Mouse (Mus musculus) inflammation-experienced regulatory T-cells, adult 6 months (primary cell): ENCODE results near the gene Gpr88. TPM values are rescaled to one million over a fixed set of nuclear protein-coding genes. Genes with fewer than 3 reads are reported as not detected.

Experiments used
- ATAC-seq: one replicate; pipeline ENCODE4 v1.8.0; 2017
- polyA plus RNA-seq, 3 experiments: library from polyadenylated mRNA; unstranded; fragments of 100-300 nt; shearing (Covaris generic); gene quantifications; one replicate each; pipeline ENCODE4 v1.2.1; 2017

Gene Gpr88
- polyA plus RNA-seq, result not detected

DNA sequence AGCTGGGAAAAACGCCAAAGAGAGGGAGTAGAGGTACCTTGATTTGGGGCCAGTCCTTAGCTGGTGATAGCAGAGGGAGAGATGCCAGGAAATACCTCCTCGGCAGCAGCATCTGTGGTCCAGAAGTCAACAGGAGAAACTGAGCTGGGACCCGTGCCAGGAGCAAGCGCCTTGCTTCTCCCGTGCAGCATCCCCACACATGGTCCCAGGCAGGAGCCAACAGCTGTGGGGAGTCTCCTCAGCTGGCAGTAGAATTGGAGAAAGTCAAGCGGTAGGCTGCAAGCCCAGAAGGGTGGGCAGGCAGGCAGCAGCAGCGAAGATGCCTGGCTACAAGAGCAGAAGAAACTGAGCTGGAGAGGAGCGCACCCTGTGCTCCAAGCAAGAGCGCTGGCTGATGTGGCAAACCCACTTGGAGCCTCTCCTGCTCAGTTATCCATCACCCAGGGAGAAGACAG lies at the start of gene Gpr88:
Gene Gpr88, minus strand, starts transcription at position 427 of the 455 bp plus-strand sequence.
- ATAC-seq, result no peak

GRCm38 (mm10) chr3:116302581-116302980 lies 49.3 kb upstream of the Gpr88 start:
- no peak for ATAC-seq

DNA sequence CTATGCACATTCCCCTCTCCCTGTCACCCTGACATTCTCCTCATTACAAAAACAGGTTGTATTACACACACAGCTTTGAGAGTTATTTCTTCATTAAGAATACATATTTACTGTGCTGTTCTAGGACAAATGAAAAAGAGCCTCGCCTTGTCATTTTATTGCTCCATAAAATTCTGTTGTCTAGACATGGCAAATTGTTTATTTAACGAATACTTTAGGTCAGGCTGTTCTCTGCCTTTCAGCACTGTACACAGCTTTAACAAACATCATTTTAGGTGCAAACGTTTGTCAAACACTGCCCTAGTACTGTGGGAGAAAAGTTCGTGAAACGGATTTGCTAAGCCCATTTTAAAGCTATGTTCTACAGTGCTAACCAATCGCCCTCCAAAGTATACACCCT lies 48.5 kb upstream of the Gpr88 start:
- no peak for ATAC-seq

DNA sequence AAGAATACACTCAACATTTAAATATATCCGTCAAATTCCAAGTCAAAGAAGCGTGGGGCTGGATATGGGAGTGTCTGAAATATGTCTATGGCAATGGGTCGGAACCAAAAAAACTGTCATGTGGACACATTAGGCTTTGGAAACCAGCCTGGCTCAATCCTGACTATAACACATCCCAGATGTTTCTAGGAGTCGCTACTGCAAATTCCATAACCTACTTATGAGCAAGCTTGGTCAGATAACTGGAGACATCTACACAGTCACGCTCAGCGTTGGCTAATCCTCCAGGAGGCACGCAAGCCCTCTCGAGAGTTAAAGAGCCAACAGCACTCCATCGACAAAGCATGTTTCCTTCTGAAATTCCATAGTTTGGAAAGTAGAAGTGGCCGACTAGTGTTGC lies 45.4 kb upstream of the Gpr88 start:
- no peak for ATAC-seq

GRCm38 (mm10) chr3:116298003-116298402 lies 44.7 kb upstream of the Gpr88 start:
- no peak for ATAC-seq

DNA sequence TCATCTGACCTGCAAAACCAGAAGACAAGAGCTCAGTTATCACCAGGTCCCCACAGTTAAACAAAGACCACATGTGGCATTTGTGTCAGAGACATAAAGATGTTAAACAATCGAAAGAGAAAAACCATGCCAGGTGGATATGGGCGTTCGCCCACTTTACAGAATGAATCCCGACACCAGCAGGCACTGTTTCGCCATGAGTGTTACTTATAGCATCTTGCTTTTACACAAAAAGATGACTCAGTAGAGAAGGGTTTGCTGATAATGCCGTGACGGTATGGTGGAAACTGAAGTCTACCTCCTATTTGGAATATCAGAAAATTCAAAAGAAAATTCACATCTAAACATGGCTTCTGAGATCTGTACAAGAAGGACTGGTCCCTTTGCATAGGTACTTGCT lies 43.9 kb upstream of the Gpr88 start:
- ATAC-seq, result no peak

- ATAC-seq, result no peak
Observed at GRCm38 (mm10) chr3:116290041-116290815, 36.9 kb upstream of the Gpr88 start.

DNA sequence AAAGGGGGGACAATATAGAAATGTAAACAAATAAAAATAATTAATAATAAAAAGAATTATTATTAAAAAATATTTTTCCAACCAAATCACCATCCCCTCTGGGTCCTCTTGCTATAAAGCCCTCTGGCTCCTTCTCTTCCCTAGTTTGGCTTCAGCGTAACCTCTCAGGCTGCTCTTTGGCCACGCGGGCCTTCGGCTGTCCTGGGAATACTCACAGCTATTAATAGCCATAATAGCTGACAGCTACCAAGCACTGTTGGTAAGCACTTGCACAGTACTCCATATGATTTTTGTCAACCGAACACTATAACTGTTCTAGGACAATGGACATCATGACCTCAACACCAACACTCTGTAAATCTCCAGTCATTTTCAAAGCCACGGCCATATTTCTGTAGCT lies 35.5 kb upstream of the Gpr88 start:
- ATAC-seq, result no peak

GRCm38 (mm10) chr3:116284735-116285134 lies 31.4 kb upstream of the Gpr88 start:
- ATAC-seq, result no peak

DNA sequence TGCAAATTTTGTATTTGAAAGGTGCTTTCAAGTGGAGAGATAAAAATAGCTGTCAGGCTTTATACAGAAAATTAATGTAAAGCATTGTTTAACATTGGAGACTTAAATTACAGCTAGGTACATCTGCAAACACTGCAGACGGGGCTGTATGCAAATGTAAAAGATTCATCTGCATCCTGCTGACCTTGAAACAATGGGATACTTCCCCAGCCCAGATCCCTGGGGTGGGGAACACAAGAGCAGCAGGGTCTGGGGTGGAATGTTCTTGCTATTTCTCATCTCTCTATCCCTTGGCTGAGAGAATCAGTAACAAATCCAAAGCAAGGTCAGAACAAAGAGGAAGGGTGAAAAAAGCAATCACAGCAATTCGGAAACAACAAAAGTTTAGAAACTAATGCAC lies 30.7 kb upstream of the Gpr88 start:
- ATAC-seq, result no peak

DNA sequence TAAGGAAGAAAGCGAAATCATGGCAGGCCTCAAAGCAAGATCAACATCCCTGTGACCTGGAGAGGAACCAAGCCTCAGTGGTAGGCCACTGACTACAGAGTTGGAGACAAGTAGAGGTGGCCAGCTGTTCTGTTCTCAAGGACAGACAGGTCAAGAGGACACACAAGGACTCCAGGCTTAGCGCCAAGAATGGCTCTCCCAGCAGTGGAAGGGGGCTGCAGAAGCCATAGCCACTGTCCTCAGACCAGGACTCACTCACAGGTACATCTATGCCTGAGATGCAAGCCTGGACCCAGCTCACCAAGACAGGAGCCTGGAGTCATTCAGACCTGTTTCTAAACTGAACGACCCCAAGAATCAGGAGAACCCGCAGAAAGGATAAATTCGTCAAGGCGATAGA lies 28.4 kb upstream of the Gpr88 start:
- ATAC-seq, result no peak

GRCm38 (mm10) chr3:116277146-116277545 lies 23.8 kb upstream of the Gpr88 start:
- ATAC-seq, result no peak

GRCm38 (mm10) chr3:116271679-116272078 lies 18.4 kb upstream of the Gpr88 start:
- ATAC-seq, result no peak

DNA sequence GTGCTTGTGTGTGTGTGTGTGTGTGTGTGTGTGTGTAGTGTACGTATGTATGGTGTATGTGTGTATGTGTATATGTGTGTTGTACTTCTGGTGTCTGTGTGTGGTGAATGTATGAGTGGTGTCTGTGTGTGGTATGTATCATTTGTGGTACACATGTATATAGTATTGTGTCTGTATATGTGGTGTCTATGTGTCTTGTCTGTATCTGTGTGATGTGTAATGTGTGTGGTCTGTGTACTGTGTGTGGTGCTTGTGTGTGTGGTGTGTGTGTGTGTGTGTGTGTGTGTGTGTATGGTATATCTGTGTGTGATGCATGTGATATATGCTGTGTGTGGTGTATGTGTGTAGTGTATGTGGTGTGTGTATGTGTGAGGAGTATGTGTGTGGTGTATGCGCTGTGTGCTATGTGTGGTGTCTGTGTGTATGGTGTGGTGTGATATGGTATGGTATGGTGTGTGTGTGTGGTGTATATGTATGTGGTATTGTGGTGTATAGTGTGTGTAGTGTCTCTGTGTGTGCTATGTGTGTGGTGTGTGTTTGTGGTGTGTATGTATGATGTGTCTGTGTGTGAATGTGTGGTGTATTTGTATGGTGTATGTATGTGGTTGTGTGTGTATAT lies 13.8 kb upstream of the Gpr88 start:
- ATAC-seq, result no peak

DNA sequence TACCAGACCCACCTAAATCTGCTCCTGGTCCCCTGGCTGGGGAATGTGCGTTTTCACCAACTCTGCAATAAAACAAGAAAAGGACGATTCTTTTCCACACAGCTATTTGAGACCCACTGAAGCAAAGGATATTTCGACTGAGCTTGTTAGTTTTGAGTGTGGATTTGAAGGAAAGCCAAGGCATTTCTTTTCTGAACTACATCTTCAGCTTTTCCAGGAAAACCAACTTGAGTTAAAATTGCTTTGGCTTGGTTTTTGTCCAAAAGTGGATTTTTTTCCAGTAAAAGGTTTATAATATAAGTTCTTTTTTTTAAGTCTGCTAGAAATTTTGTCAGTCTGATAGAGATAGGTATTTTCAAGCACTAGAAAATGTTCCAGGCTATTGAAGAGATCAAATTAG lies 13.1 kb upstream of the Gpr88 start:
- no peak for ATAC-seq

DNA sequence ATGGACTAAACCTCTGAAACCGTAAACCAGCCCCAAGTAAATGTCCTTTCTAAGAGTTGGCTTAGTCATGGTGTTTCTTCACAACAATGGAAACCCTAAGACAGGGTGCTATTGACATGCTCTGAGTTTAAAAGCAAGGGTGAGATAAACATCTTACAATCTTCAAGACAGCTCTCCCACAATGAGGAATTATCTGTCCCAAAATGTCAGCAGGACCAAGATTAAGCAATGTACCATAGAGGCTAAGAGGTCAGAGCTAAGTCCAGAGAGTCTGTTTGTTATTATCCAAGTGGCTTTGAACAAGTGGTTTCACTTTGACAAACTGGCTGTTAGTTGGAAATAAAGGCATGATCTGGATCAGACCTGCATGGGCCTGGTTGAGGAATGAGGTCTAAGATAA lies 10.7 kb upstream of the Gpr88 start:
- ATAC-seq, result no peak

- no peak for ATAC-seq
Observed at GRCm38 (mm10) chr3:116263061-116263460, 9.8 kb upstream of the Gpr88 start.

DNA sequence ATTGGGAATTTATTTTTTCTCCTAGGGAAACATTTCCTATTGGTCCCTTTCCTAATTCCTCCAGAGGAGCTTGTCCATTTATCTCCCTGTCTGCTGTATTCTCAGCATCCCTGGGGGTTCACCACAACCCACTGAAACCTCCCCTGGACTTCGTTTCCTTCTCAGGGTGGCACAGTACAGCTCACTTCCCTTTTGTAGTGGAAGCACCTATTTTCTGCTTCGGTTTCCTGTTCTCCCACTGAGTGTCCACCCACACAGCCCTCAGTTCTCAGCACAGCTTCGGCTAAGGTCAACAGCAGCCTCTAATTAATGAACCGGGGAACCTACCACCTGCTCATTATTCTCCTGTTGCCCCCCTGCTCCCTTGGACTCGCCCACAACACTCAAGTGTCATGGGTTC lies 2.8 kb upstream of the Gpr88 start:
- no peak for ATAC-seq

GRCm38 (mm10) chr3:116252255-116253040 lies 855 bp downstream of the Gpr88 start:
- no peak for ATAC-seq

DNA sequence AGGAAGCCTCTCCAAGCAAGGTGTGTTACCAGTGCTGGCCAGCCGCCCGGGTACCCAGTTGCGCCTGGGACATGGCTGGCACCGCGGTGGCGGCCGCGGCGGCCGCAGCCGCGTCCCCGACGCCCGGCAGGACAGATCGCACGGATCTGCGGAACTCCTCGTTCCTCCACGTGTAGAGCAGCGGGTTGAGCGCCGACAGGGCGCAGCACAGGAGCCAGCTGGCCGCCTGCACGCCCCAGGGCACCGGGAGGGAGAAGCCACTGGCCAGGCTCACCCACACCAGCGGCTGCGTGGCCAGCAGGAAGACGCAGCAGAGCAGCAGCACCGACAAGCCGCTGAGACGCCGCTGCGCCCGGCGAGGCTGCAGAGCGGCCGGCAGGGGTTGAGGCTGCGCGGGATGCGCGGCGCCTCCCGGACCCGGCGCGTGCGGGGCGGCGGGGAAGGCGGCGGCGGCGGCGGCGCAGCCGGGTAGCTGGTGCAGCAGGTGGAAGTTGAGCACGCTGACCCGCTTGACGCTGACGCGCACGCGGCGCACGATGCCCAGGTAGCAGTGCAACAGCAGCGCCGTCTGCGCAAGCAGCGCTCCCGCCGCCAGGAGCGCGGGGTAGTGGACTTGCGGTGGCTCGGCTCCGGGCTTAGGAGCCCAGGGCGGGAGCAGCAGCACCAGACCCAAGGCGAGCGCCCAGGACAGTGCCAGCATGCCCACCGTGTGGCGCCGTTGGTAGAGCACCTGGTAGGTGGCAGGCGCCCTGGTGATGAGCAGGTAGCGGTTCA lies 1.6 kb downstream of the Gpr88 start:
- ATAC-seq, result no peak

DNA sequence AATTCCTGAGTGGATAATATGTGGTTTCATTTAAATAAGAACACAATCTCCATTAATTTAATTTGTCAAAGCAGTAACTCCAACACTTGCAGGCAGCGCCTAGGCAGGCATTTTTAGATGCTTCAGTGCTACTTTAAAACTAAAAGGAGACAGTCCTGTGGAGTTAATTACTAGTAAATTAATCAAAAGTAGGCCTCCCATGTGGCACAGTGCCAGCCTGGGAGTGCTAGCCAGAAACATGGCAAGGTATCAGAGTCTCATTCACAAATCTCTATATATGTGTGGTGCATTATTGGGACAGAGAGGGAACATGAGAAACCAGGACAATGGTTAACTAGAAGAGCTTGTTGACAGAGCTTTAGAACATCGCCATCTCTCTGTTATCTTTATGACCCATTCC lies 4.3 kb downstream of the Gpr88 start:
- ATAC-seq, result no peak

GRCm38 (mm10) chr3:116244476-116244875 lies 8.8 kb downstream of the Gpr88 start:
- no peak for ATAC-seq

DNA sequence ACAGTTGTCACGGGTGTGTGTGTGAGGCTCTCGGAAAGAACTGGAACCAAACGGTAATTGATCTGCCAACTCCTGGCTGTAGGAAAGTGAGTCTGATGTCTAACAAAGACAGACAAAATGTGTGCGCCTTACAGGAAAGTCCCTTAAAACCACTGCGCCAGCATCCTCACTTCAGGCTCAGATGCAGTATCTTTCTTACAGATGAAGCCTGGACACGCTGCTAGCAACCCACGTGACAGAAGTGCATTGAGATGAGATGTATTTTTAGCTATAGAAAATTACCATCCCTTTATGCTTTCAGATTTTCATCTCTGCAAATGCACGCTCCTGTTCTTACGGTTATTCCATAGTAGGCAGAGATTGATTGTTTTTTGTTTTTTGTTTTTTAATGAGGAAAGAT lies 10.6 kb downstream of the Gpr88 start:
- ATAC-seq, result no peak
